In the genomic region with DNA sequence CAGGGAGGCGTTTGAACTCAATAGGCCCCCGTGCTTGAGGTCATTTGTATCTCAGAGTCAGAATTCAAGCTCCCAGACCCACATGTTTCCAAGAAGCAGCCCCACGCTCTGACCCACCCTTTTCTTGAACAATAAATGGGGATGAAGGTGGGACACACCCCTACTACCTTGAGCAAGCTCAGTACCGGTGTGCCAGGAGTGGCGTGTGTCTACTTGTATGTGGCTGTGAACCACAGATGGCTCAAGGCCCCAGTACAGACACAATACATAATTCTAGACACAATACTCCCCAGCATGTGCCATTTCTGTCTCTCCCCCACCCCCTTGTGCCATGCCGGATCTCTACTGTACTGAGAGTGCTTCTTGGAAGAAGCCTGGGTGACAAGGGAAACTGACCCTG, we compare ENCODE assay signal across 10 mouse cellular contexts. TPM values are rescaled to one million over a fixed set of nuclear protein-coding genes. Genes with fewer than 3 reads are reported as not detected.
DNase-seq lines count a peak whose midpoint lies in the region; ATAC-seq and TF ChIP-seq lines count a peak whose summit lies in the region.
"Had no signal": no experiment of that assay in that cellular context is flagged by ENCODE, and none has a peak within 500 bp of the region (broad histone marks: within the 10 kb centered on the region; RNA-seq: fewer than 3 reads in every experiment).

No protein-coding gene starts in this region.

- H3K4me2 ChIP-seq in heart, postnatal 0 days (ENCODE audit: low read depth, low read length), result peak overlapping the region; percentile 84
- peak overlapping the region; percentile 92 for H3K4me2 ChIP-seq in embryonic facial prominence, embryonic 13.5 days
- H3K4me2 ChIP-seq in midbrain, embryonic 12.5 days (replicated peaks), result peak overlapping the region; percentile 94

- TF ChIP-seq CTCF in heart, postnatal 0 days (IDR thresholded peaks at IDR 0.05; ENCODE audit: low read depth), result no peak

- peak overlapping the region; percentile 70; the same call in 1 of the 2 replicates for H3K4me3 ChIP-seq in heart, postnatal 0 days (ENCODE audit: low read depth, low read length)
- H3K4me3 ChIP-seq in embryonic facial prominence, embryonic 13.5 days, result peak overlapping the region; percentile 91
- peak overlapping the region; percentile 61; the same call in 1 of the 2 replicates for H3K4me3 ChIP-seq in hindbrain, embryonic 10.5 days
- H3K4me3 ChIP-seq in midbrain, embryonic 12.5 days, result peak overlapping the region; percentile 69

- intact Hi-C loops in heart, postnatal 25 days (cut with DNase I), result no loop called here

- peak overlapping the region; percentile 82; the same call in 1 of the 2 replicates for H3K27ac ChIP-seq in heart, postnatal 0 days (ENCODE audit: low read depth)
- peak overlapping the region; percentile 89 for H3K27ac ChIP-seq in embryonic facial prominence, embryonic 13.5 days
- peak overlapping the region; percentile 88 for H3K27ac ChIP-seq in hindbrain, embryonic 10.5 days
- peak overlapping the region; percentile 56 for H3K27ac ChIP-seq in midbrain, embryonic 12.5 days (replicated peaks)

- ATAC-seq in heart, postnatal 0 days (ENCODE audit: insufficient read depth, low read depth), result no peak
- peak; percentile 63; the same call in 1 of the 2 replicates for ATAC-seq in embryonic facial prominence, embryonic 13.5 days (ENCODE audit: insufficient number of reproducible peaks, insufficient read depth, low FRiP score, low TSS enrichment, low read depth)
- ATAC-seq in midbrain, embryonic 12.5 days (ENCODE audit: low FRiP score, low read depth), result no peak
- no peak for ATAC-seq in erythroid progenitor cell, adult 5-6 weeks (replicated peaks; ENCODE audit: low FRiP score, poor library complexity, severe bottlenecking)

- no peaks in the 10 kb centered on the region for H3K27me3 ChIP-seq in heart, postnatal 0 days (ENCODE audit: control insufficient read depth, insufficient read depth, low read length)
- H3K27me3 ChIP-seq in embryonic facial prominence, embryonic 13.5 days, result no peaks in the 10 kb centered on the region
- H3K27me3 ChIP-seq in hindbrain, embryonic 10.5 days (ENCODE audit: insufficient read depth, poor library complexity, severe bottlenecking), result peaks cover 44% of the 10 kb centered on the region
- H3K27me3 ChIP-seq in midbrain, embryonic 12.5 days, result peaks cover 15% of the 10 kb centered on the region

- 47% methylated on average over 6 of the region's 6 CpGs for WGBS in heart, postnatal 0 days
- 67% methylated on average over 6 of the region's 6 CpGs for WGBS in embryonic facial prominence, embryonic 13.5 days
- WGBS in hindbrain, embryonic 10.5 days, result 78% methylated on average over 6 of the region's 6 CpGs
- WGBS in midbrain, embryonic 12.5 days, result 75% methylated on average over 6 of the region's 6 CpGs

- no peaks in the 10 kb centered on the region for H3K9me3 ChIP-seq in heart, postnatal 0 days (replicated peaks; ENCODE audit: control insufficient read depth, low read length)
- no peaks in the 10 kb centered on the region for H3K9me3 ChIP-seq in embryonic facial prominence, embryonic 13.5 days
- no peaks in the 10 kb centered on the region for H3K9me3 ChIP-seq in hindbrain, embryonic 10.5 days
- no peaks in the 10 kb centered on the region for H3K9me3 ChIP-seq in midbrain, embryonic 12.5 days

- no peak overlapping the region for H3K9ac ChIP-seq in heart, postnatal 0 days (replicated peaks; ENCODE audit: low read depth, low read length)
- H3K9ac ChIP-seq in embryonic facial prominence, embryonic 13.5 days, result peak overlapping the region; percentile 97; the same call in 1 of the 2 replicates
- H3K9ac ChIP-seq in midbrain, embryonic 12.5 days (replicated peaks), result peak overlapping the region; percentile 90

- H3K36me3 ChIP-seq in heart, postnatal 0 days (replicated peaks; ENCODE audit: control insufficient read depth, insufficient read depth, low read length), result no peaks in the 10 kb centered on the region
- peaks cover 13% of the 10 kb centered on the region for H3K36me3 ChIP-seq in embryonic facial prominence, embryonic 13.5 days
- H3K36me3 ChIP-seq in hindbrain, embryonic 10.5 days, result peaks cover 8% of the 10 kb centered on the region; the same call in 1 of the 2 replicates
- no peaks in the 10 kb centered on the region for H3K36me3 ChIP-seq in midbrain, embryonic 12.5 days

- peak; percentile 41 for DNase-seq in heart, postnatal 0 days (ENCODE audit: low spot score)
- DNase-seq in heart, postnatal 25 days (ENCODE audit: low spot score), result no peak
- no peak for DNase-seq in hindbrain, embryonic 10.5 days (ENCODE audit: low spot score)
- DNase-seq in testis, postnatal 14 days (ENCODE audit: low spot score), result no peak
- no peak for DNase-seq in adrenal gland, adult 2 months
- DNase-seq: cerebellum, postnatal 36 days had no signal

- peaks cover 28% of the 10 kb centered on the region for H3K4me1 ChIP-seq in heart, postnatal 0 days (ENCODE audit: control insufficient read depth, insufficient read depth)
- peaks cover 41% of the 10 kb centered on the region for H3K4me1 ChIP-seq in embryonic facial prominence, embryonic 13.5 days
- peaks cover 31% of the 10 kb centered on the region for H3K4me1 ChIP-seq in hindbrain, embryonic 10.5 days (replicated peaks)
- H3K4me1 ChIP-seq in midbrain, embryonic 12.5 days, result peaks cover 28% of the 10 kb centered on the region

- TF ChIP-seq EP300 in heart, postnatal 0 days (IDR thresholded peaks at IDR 0.05; ENCODE audit: low read depth), result no peak

RNA-seq across cellular contexts. Expression of a gene that starts 18.6 kb away (rescaled TPM):
- total RNA-seq in heart, postnatal 0 days (2014; rRNA removed; ENCODE audit: low replicate concordance), result 57.4 and 58.7 TPM in 2 replicates
- polyA plus RNA-seq in heart, postnatal 0 days (2015; fragmentation: Nextera tagmentation; extraction: Ambion mirVana), result 16.3 and 18.1 TPM in 2 replicates
- 10 to 100 TPM; 16.0 to 21.5 TPM for total RNA-seq in heart, postnatal 25 days (2021)
- 37.9 and 43.6 TPM in 2 replicates for polyA plus RNA-seq in embryonic facial prominence, embryonic 13.5 days (2015; fragmentation: Nextera tagmentation; extraction: Ambion mirVana)
- 15.8 and 20.8 TPM in 2 replicates for polyA plus RNA-seq in hindbrain, embryonic 10.5 days (2016; fragmentation: Nextera tagmentation; extraction: Ambion mirVana)
- polyA plus RNA-seq in midbrain, embryonic 12.5 days (2016; fragmentation: Nextera tagmentation; extraction: Ambion mirVana), result 21.6 and 22.1 TPM in 2 replicates
- 10 to 100 TPM; 25.8 to 47.4 TPM for total RNA-seq in adrenal gland, adult 2 months (2021)
- polyA plus RNA-seq in adrenal gland, adult 2 months (2012; rRNA removed), result 28.1 and 28.2 TPM in 2 replicates
- 2.1 TPM in 1 of 2 replicates, not detected in the other for total RNA-seq in erythroid progenitor cell, adult 5-6 weeks (2015; ENCODE audit: low replicate concordance)
- 0.68 and 2.1 TPM in 2 replicates for total RNA-seq in erythroid progenitor cell, adult 5-6 weeks (2017; ENCODE audit: low replicate concordance)

RNA-seq across cellular contexts. Expression of a gene that starts 28.6 kb away (rescaled TPM):
- not detected in 2 replicates for total RNA-seq in heart, postnatal 0 days (2014; rRNA removed; ENCODE audit: low replicate concordance)
- polyA plus RNA-seq in heart, postnatal 0 days (2015; fragmentation: Nextera tagmentation; extraction: Ambion mirVana), result not detected in 2 replicates
- total RNA-seq in heart, postnatal 25 days (2021), result not detected
- not detected in 2 replicates for polyA plus RNA-seq in embryonic facial prominence, embryonic 13.5 days (2015; fragmentation: Nextera tagmentation; extraction: Ambion mirVana)
- not detected in 2 replicates for polyA plus RNA-seq in hindbrain, embryonic 10.5 days (2016; fragmentation: Nextera tagmentation; extraction: Ambion mirVana)
- polyA plus RNA-seq in midbrain, embryonic 12.5 days (2016; fragmentation: Nextera tagmentation; extraction: Ambion mirVana), result not detected in 2 replicates
- total RNA-seq in adrenal gland, adult 2 months (2021), result 1 to 10 TPM; 1.1 to 2.9 TPM
- polyA plus RNA-seq in adrenal gland, adult 2 months (2012; rRNA removed), result 1.5 and 3.7 TPM in 2 replicates
- total RNA-seq in erythroid progenitor cell, adult 5-6 weeks (2015; ENCODE audit: low replicate concordance), result not detected in 2 replicates
- total RNA-seq in erythroid progenitor cell, adult 5-6 weeks (2017; ENCODE audit: low replicate concordance), result not detected in 2 replicates
- total RNA-seq: left cerebral cortex, postnatal 10 days had no signal

RNA-seq across cellular contexts. Expression of a gene that starts 46.1 kb away (rescaled TPM):
- 0.93 and 3.9 TPM in 2 replicates for total RNA-seq in heart, postnatal 0 days (2014; rRNA removed; ENCODE audit: low replicate concordance)
- 0.92 and 0.96 TPM in 2 replicates for polyA plus RNA-seq in heart, postnatal 0 days (2015; fragmentation: Nextera tagmentation; extraction: Ambion mirVana)
- 1 to 10 TPM; 1.0 to 1.3 TPM for total RNA-seq in heart, postnatal 25 days (2021)
- polyA plus RNA-seq in embryonic facial prominence, embryonic 13.5 days (2015; fragmentation: Nextera tagmentation; extraction: Ambion mirVana), result 0.86 and 1.4 TPM in 2 replicates
- 2.2 and 2.7 TPM in 2 replicates for polyA plus RNA-seq in hindbrain, embryonic 10.5 days (2016; fragmentation: Nextera tagmentation; extraction: Ambion mirVana)
- polyA plus RNA-seq in midbrain, embryonic 12.5 days (2016; fragmentation: Nextera tagmentation; extraction: Ambion mirVana), result 2.2 and 3.0 TPM in 2 replicates
- 1 to 10 TPM; 1.7 to 3.2 TPM for total RNA-seq in adrenal gland, adult 2 months (2021)
- 2.5 and 3.9 TPM in 2 replicates for polyA plus RNA-seq in adrenal gland, adult 2 months (2012; rRNA removed)
- total RNA-seq in erythroid progenitor cell, adult 5-6 weeks (2015; ENCODE audit: low replicate concordance), result 0.36 TPM in 1 of 2 replicates, not detected in the other
- 0.38 TPM in 1 of 2 replicates, not detected in the other for total RNA-seq in erythroid progenitor cell, adult 5-6 weeks (2017; ENCODE audit: low replicate concordance)

RNA-seq across cellular contexts. Expression of a gene that starts 52.5 kb away (rescaled TPM):
- 2.0 and 2.5 TPM in 2 replicates for total RNA-seq in heart, postnatal 0 days (2014; rRNA removed; ENCODE audit: low replicate concordance)
- polyA plus RNA-seq in heart, postnatal 0 days (2015; fragmentation: Nextera tagmentation; extraction: Ambion mirVana), result 1.9 and 2.3 TPM in 2 replicates
- 1 to 10 TPM; 1.7 to 2.1 TPM for total RNA-seq in heart, postnatal 25 days (2021)
- polyA plus RNA-seq in embryonic facial prominence, embryonic 13.5 days (2015; fragmentation: Nextera tagmentation; extraction: Ambion mirVana), result 1.0 and 1.8 TPM in 2 replicates
- polyA plus RNA-seq in hindbrain, embryonic 10.5 days (2016; fragmentation: Nextera tagmentation; extraction: Ambion mirVana), result 0.30 and 0.50 TPM in 2 replicates
- 0.57 and 0.60 TPM in 2 replicates for polyA plus RNA-seq in midbrain, embryonic 12.5 days (2016; fragmentation: Nextera tagmentation; extraction: Ambion mirVana)
- total RNA-seq in adrenal gland, adult 2 months (2021), result 1 to 10 TPM; 3.1 to 4.4 TPM
- 1.3 TPM in 2 replicates for polyA plus RNA-seq in adrenal gland, adult 2 months (2012; rRNA removed)
- 2.5 TPM in 1 of 2 replicates, not detected in the other for total RNA-seq in erythroid progenitor cell, adult 5-6 weeks (2015; ENCODE audit: low replicate concordance)
- 0.30 TPM in 1 of 2 replicates, not detected in the other for total RNA-seq in erythroid progenitor cell, adult 5-6 weeks (2017; ENCODE audit: low replicate concordance)
